16 mouse cellular contexts compared by ENCODE assay signal in genomic region chr16:84117556-84117955, GRCm38 (mm10).
"Had no signal": no experiment of that assay in that cellular context is flagged by ENCODE, and none has a peak within 500 bp of the region (broad histone marks: within the 10 kb centered on the region; RNA-seq: fewer than 3 reads in every experiment).

No protein-coding gene starts in this region.

- H3K9me3 ChIP-seq: limb, embryonic 15.5 days; liver, embryonic 12.5 days; midbrain, embryonic 15.5 days had no signal

- H3K4me3 ChIP-seq: limb, embryonic 15.5 days; liver, embryonic 12.5 days; megakaryocyte, embryonic 14.5 days; midbrain, embryonic 15.5 days had no signal

- H3K27me3 ChIP-seq: limb, embryonic 15.5 days; liver, embryonic 12.5 days; megakaryocyte, embryonic 14.5 days; midbrain, embryonic 15.5 days had no signal

- DNase-seq: kidney, adult 8-10 months; kidney, postnatal 25 days; lung, embryonic 14.5 days; lung, postnatal 14 days; spleen, adult 18-20 months; thymus, adult 2 months; thymus, postnatal 25 days had no signal

- ATAC-seq: hindbrain, embryonic 16.5 days; inflammation-experienced regulatory T-cells, adult 6 months; intestine, postnatal 0 days; liver, embryonic 12.5 days; midbrain, embryonic 15.5 days had no signal

- H3K4me2 ChIP-seq: limb, embryonic 15.5 days; liver, embryonic 12.5 days; lung, embryonic 14.5 days; midbrain, embryonic 11.5 days; midbrain, embryonic 15.5 days had no signal

- H3K4me1 ChIP-seq: limb, embryonic 15.5 days; liver, embryonic 12.5 days; megakaryocyte, embryonic 14.5 days; midbrain, embryonic 15.5 days had no signal

- H3K27ac ChIP-seq: limb, embryonic 15.5 days; liver, embryonic 12.5 days; macrophage; midbrain, embryonic 15.5 days had no signal

- H3K36me3 ChIP-seq: limb, embryonic 15.5 days; liver, embryonic 12.5 days; midbrain, embryonic 15.5 days had no signal

- H3K9ac ChIP-seq: limb, embryonic 15.5 days; liver, embryonic 12.5 days; lung, embryonic 14.5 days; midbrain, embryonic 15.5 days had no signal
